Mouse (Mus musculus): ENCODE results near the gene Denr. TPM values are rescaled to one million over a fixed set of nuclear protein-coding genes. Genes with fewer than 3 reads are reported as not detected.

The Denr gene
- total RNA-seq, 2 experiments from 2014 or later, result 54.0 to 58.7 TPM

DNA sequence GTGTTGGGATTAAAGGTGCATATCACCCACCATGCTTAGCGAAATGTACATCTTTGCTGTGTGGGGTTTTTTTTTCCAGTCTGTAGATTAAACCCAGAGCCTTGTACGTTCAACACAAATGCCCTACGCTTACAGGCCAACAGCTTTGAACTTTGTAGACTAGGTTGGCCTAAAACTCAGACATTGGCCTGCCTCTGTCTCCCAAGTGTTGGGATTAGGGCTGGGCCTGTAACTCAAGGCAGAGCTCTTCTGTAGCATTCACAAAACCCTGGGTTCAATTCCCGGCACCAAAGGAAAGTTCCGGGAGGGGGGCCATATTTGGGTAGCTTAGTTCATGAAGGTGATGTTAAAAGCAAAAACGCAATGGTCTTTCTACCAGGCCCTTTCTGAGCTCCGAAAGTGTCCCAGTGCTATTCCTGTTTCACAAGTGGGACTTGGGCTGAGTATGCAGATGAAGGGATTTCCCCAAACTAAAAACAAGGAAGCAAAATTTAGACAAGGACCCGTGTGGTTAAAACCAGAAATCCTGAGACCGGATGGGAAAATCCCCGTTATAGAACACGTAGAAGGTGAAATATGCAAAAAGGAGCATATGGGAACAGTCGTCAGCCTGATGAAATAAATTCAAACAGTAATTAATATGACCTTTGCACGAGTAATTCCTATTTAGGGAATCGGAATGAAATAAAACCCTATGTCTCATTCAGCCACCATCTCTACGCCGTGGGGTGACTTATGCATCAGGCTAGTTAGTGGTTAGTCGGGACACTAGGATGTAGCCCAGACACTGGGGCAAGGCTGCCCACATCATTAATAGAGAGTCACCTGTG lies 614 bp upstream of the Denr start:
- DNase-seq, result no peak

DNA sequence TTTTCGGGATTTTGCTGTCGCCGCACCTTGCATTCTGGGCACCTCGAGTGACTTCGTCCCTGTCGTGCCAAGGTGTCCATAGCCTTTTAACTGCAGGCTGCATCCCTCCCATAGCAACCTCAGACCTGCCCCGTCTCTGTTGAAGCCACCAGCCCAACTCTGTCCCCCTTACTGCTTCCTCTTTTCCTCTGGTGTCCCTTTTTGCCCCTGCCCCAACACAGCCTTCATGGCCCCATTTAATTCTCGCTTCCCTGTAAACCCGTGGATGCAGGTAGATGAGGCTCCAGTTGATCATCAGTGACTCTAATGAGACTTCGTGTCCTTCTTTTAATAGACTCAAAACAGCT lies 629 bp downstream of the Denr start:
- DNase-seq, result no peak

DNA sequence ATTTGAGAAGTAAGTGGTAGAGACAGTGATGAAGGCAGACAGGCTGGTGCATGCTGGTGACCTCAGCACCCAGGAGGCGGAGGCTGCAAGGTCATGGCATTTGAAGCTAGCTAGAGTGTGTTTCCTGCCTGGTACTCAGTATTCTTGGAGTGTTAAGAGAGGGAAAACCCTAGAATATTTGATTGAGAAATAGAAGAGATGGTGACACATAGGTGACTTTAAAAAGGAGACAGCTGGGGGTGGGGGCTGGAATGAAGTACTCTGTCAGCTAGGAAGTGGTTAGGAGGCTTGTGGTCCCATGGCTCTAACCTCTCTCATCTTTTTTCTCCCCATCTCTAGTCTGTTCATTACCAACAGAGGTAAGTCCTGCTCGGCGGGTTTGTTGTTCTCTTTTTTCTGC lies 7.9 kb downstream of the Denr start:
- no peak for DNase-seq

DNA sequence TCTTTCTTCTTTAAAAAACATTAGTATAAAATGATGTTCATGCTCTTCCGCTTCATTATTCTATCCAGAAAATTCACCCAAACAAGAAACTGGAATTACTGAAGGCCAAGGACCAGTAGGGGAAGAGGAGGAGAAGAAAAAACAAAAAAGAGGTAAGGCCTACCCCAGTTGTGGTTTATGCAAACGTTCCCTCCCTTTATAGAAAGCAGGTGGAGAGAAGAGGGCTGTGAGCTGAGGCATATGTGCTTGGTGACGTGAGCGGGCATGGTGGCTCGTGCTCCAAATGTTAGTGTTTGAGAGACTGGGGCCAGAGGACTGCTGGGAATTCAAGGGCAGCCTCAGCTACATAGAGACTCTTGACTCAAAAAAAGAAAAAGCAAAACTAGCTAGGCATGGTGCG lies 15.1 kb downstream of the Denr start:
- DNase-seq, result no peak

DNA sequence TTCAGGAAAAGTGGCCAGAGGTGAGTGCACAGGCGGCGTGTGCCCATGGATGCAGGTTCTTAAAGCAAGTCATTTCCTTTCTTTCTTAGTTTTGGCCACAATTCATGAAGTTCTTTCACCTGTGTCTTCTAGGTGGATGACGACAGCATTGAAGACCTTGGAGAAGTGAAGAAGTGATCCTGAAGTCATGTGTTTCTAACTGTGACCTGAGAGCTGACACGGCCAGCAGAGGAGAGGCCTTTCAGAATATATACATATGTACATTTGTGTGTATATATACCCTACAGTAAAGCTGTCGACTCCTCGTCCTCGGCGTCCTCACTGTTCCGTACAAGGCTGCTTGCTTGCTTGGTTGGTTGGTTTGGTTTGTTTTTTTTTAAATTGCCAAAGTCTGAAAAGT lies 20.1 kb downstream of the Denr start, which contains the start of gene Gm43518:
Gene Gm43518 (plus strand): TSS at position 301 of the 400 bp plus-strand sequence.
- no peak for DNase-seq

DNA sequence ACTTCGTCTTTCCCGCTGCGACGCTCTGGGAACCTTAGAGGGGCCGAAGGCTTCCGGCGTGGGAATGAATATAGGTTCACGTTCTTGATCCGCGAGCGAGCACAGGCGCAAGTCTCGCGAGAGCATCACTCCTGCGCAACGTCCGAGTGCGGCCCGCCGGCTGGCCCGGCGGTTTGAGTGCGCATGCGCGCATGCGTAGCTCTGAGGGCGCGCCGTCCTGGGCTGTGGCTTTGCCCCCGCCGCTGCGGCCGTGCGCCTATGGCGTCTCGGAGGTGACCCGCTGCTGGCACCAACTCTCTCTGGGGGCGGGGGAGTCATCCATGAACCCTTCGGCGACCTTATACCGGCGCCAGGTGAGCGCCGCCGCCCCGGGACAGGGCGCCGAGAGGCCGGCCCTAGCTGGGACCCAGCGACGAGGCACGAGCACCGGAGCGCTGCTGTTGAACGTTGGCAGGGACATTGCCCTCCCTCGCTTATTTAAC lies 23.6 kb downstream of the Denr start, which contains the start of gene Ccdc62:
Gene Ccdc62 (plus strand): TSS at position 172 of the 482 bp plus-strand sequence.
- peak; percentile 93 to 96 for DNase-seq

DNA sequence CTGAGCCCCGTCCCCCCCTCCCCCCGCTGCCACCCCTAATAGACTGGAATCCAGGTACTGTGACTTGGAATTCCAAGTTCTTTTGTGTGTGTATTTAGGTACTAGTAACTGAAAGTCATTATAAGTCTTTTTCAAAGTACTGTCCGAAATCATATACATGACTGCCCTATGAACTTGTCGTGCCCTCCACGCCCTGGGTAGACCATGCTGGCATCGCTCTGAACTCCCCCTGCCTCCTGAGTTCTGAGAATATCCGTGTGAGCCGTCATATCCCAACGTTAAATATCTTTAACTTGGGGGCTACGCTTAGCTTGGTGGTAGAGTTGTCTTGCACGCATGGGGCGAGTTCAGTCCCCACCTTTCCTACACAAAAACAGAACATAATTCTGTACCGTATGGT lies 24.2 kb downstream of the Denr start:
- no peak for DNase-seq

DNA sequence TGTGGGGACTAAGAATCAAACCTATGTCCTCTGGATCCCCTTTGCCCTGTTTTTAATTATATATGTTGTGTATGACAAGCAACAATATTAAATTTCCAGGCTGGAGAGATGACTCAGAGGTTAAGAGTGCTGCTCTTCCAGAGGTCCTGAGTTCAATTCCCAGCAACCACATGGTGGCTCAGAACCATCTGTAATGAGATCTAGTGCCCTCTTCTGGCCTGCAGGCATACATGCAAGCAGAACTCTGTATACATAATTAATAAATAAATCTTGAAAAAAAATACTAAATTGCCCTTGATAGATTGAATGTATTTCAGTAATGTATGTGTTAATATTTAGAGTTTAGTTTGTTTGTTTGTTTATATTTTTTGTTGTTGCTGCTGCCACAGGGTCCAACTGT lies 26.0 kb downstream of the Denr start:
- no peak for DNase-seq

DNA sequence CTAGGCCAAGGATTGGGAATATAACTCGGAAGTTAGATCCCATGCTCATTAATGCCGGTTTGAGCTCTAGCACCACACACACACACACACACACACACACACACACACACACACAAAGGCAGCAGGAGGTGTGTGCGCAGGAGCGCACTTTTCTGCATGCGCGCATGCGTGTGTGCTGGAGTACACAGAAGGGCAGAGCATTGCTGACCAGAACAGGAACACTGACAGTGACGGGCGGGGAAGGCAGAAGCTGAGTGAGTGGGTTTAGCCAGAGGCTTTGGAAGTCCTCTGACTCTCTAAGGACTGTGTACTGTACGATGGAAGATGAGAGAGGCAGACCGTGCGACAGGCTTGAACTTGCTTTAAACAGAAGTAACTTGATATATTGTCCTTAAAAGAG lies 26.6 kb downstream of the Denr start:
- DNase-seq, result no peak

DNA sequence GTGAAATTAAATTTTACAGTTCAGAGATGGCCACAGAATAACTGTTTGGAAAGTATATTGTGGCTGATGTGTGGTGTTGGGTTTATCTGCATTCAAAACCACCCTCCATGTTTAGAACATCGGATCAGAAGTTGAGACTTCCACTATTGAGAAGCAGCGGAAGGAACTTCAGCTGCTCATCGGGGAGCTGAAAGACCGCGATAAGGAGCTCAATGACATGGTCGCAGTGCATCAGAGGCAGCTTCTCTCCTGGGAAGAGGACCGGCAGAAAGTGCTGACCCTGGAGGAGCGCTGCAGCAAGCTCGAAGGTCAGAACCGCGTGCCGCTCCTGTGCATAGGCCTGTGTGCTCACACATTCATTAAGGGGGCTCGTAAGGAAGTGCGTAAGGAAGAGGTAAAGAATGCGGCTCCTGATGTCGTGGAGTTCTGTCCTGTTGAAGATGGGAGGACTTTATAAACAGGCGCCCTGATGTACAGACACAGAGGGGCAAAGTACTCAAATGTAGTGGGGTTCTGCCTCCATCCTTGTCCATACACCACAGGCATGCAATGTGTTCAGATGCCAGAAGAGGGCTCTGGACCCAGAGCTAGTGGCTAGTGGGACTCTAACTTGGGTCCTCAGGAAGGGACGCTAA lies 27.1 kb downstream of the Denr start:
- DNase-seq, result no peak

DNA sequence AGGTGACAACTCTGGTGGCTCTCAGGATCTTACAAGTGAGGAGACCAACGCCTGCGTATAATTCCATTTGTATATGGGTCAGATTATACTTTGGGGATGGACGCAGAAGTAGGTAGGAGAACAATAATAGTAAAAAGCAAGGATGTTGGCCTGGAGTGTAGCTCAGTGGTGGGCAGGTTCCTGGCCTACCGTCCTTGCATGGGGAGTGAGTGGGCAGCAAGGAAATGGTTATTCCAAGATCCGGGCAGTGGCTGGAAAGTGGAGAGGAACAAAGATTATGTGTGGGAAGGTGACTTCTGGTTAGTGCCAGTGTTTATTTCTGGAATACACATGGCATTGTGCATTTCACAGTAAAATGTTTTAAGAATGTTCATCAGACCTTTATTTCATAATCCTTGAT lies 29.0 kb downstream of the Denr start:
- DNase-seq, result no peak

DNA sequence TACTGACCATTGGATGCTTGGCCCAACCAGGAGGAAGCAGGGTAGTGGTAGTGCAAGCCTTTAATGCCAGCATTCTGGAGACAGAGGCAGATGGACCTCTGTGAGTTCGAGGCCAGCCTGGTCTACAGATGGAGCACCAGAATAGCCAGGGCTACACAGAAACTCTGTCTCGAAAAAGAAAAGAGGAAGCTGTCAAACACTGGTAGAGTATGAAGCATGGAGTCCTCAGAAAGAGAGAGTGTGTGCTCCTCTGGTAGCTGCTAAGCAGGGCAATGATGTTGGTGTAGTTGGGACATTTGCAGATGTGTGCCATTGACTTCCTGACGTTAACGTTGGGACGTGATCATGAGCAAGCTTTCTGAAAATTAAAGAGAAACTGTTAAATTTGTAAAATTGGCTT lies 31.5 kb downstream of the Denr start:
- DNase-seq, result no peak

DNA sequence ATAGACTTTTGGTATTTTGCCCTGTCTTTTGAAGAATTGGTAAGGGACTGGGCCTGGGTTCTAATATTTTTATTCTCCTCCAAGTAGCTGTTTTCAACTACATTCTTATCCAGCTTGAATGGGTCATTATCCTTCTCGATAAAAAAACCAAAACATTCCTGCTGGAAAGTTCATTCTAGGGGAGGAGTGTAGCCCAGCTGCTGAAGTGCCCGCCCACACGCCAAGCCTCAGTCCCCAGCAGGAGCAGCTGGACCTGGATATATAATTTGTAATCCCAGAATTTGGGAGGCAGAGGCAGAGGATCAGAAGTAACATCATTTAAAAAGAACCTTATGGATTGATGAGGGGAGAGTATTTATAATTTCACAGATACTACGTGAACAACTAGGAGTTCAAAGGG lies 39.6 kb downstream of the Denr start:
- DNase-seq, result no peak

DNA sequence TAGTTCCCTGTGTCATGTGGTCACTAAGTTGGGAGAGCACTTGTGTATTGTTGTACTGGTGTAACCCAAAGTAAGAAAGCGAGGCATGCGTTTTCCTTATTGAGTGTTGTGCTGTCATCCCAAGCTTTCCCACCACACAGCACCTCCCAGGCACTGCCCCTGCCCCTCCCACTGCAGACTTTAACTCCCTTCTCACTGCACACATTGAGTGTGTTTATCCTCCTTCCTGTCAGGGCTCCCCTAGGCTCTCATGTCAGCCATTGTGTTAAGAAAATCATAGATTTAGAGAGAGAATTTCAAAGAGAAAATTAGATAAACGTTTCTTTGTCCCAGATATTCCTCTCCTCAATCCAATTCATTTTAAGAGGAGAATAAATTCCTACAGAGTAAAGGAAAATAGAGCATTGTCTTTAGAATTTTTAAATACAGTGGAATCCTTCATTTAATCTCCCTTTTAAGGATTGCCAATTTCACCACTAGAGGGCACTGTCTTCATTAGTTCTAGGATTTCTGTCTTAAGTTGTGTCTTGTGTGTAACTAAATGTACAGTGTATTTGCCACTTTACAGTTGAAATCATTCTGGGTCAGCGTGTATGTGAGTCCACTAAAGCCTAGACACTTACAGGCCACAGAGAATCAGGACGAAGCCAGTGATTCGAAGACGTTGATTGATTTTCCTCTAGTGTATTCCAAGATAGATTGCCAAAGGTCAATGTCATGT lies 40.2 kb downstream of the Denr start:
- DNase-seq, result peak; percentile 39 to 77

DNA sequence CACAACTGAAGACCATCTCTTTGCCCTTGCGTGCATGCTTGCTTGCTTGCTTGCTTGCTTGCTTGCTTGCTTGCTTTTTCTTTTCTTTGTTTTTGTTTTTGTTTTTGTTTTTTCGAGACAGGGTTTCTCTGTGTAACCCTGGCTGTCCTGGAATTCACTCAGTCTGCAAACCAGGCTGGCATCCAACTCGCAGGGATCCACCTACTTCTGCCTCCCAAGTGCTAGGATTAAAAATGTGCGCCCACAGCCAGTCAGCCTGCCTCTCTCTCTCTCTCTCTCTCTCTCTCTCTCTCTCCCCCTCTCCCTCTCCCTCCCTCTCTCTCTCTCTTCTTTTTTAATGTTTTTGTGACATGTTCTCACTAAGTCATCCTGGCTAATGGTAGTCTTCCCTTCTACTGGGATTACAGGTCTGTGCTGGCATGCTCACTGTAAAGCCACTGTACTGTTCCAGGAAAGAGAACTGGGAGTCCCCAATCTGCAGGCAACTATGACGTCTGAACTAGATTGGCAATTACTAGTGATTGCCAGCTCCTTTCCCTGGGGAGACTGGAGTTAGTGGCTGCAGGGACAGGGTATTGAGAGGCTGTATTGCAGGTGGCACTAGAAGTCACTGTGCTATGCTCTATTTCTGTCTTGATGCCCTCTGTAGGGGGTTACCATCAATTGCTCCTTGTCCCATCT lies 45.5 kb downstream of the Denr start:
- DNase-seq, result no peak

DNA sequence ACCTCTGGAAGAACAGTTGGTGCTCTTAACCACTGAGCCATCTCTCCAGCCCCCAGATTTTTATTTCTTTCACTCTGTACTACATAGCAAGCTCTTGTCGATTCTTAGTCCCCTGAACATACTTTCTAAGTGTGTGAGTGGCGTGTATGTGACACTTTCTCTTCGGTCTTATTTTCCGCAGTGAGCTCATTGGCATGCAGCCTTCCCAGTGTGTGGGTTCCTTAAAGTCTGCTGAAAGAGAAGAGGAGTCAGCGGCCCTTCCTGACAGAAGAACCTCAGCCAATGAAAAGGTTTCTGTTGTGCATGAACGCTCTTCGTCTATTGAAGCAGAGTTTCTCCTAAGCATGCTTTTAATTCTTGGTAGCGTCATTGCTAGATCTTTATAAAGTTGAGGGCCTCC lies 50.2 kb downstream of the Denr start:
- no peak for DNase-seq

DNA sequence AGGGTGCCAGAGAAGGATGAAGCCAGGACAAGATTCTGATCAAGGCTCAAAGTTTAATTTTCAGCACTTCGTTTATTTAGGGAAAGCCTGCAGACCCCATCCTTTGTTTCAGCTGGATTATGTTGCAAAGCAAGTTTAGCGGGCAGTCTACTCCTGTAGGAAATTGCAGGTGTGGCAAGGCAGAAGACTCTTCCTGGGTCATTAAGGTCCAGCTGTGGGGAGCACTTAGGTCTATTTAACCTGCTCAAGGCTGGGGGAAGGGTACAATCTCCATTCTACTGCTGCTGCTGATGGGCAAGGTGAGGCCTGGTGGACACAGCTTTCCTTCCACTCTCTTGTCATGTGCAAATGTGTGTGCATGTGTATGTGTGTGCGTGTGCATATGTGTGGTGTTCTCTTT lies 52.0 kb downstream of the Denr start:
- no peak for DNase-seq

DNA sequence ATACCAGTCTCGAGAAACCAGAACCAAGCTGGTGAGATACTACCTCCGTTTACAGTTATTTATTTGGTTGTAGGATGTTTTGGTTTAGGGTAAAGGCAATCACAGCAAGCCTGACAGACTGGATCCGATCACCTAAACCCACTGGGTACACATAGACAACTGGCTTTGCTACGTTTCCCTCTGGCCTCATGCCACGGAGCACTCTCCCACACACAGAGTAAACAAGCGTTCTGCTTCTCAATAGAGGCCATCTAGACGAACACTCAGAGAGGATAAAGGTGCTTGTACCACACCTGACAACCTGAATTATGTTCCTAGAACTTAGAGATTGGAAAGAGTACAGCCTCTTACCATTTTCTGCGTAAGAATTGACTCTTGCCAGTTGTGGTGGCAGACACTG lies 53.2 kb downstream of the Denr start:
- no peak for DNase-seq

DNA sequence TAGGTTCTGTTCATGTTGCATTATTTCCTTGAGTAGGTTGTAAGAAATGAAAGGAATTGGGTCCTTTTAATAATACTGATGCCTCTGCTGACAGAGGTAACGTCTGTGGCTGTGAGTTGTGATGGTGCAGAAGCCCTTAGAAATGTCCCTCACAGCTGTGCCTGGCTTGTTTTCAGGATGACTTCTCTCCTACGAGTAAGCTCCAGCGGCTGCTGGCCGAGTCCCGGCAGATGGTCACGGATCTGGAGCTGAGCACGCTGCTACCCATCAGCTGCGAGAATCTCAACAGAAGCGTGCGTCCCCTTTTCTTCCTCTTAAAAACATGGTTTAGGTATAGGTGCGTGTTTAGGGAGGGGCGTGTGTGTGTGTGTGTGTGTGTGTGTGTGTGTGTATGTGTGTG lies 54.1 kb downstream of the Denr start:
- DNase-seq, result no peak

DNA sequence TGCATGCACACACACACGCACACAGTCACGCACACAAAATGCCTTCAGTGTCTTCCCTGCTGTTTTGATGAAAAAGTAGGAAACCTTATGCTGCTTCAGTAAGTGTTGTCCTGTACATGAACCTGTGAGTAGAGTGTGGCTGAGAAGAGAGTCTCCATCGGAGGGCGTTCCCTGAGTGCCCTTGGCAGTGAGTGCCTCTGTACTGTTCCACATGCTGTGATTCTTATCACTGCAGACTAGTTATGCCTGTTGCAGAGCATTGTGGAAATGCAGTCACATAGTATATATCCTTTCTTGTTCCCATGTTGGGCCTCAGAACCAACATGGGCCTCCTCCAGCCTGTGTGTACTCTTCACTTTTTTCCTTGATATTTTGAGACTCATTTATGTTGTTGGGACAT lies 57.2 kb downstream of the Denr start:
- DNase-seq, result no peak

DNA sequence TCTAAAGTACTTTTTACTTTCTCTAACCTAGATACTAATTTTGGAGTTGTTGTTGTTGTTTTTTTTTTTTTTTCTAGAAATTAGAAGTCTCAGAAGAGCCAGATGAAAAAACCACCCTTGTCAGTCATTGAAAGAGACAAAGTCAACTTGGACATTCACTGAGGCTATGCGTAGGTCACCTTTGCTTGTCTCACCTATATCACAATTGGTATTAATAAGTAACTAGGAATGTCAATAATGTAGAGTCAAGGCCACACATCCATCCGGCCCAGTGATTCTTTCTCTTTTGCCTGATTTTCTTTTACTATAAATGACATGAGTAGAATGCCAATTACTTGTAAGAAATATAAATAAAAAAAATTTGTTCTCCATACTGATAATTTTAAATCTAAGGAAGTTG lies 59.8 kb downstream of the Denr start:
- DNase-seq, result no peak

DNA sequence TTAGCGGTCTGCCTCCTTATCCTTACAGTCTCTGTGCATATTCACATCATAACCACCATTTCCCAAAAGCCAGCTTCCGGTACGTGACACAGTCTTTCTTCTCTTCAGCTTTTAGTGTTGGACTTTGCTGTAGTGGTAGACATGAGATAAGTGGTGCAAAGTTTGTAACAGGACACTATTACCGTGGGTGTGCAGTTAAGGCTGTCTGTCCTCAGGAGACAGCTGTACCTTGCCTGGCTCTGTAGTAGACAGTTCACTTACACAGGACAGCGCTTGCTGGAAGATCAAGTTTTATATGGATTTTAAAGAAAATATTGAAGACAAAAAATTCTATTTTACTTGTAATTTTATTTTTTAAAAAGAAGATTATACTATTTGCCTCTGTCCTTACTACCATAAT lies 61.5 kb downstream of the Denr start:
- DNase-seq, result no peak

DNA sequence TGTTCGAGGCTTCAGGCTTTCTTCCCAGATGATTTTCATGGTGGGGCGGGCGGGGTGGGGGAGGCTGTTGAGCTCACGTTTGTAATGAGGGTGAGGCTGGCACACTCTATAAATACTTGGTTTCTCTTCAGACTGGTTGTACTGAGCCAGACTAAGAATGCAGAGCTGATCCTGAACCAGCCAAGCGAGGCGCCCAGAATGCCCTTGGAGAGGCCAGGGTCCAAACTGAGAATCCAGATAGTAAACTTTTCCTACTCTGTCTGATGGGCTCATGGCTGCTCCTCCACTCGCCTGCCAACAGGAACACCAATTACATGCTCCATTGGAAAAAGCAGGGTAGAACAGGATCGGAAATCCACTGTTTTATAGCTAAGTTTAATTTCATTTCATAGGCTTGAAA lies 62.2 kb downstream of the Denr start:
- no peak for DNase-seq

All from heart, adult 18-20 months (tissue).